Mouse (Mus musculus) cerebellum, adult 2 months (tissue): ENCODE measurements at regions not wholly inside any gene's neighbourhood (a gene's known extent, or its start where the extent isn't known, plus 50 kb on each side); places are given as distances from the start of the nearest gene placed in this dataset.

Source experiments
- DNase-seq, 2 experiments: peaks; one replicate each; pipeline ENCODE4 v3.0.0; 2021
- H3K27ac ChIP-seq: fragments of 200-500 bp; 2 replicates; pipeline ENCODE4 v1.5.1; 2012; ENCODE audit warnings: low read length, control low read depth, inconsistent platforms; ENCODE audit not compliant: insufficient read depth
- H3K27me3 ChIP-seq: fragments of 200-500 bp; 2 replicates; pipeline ENCODE4 v1.6.1; 2012; ENCODE audit warnings: inconsistent platforms, mild to moderate bottlenecking, low read length, moderate library complexity; ENCODE audit not compliant: control insufficient read depth, insufficient read depth
- H3K4me1 ChIP-seq: fragments of 200-500 bp; 2 replicates; pipeline ENCODE4 v1.6.1; 2011; ENCODE audit warnings: low read length; ENCODE audit not compliant: control insufficient read depth, insufficient read depth
- H3K4me3 ChIP-seq: fragments of 200-500 bp; replicated peaks from 2 replicates; pipeline ENCODE3; 2011; ENCODE audit warnings: mild to moderate bottlenecking, low read depth, low read length, control low read depth; ENCODE audit not compliant: insufficient read depth
- CTCF ChIP-seq: fragments of 200-500 bp; IDR thresholded peaks from 2 replicates; pipeline ENCODE4 v1.5.1; 2011; ENCODE audit warnings: low read depth, mild to moderate bottlenecking, control low read depth, low read length, moderate library complexity, borderline replicate concordance; ENCODE audit not compliant: insufficient read depth
- POLR2A ChIP-seq: fragments of 200-500 bp; IDR thresholded peaks from 2 replicates; pipeline ENCODE4 v1.6.1; 2011; ENCODE audit warnings: low read length, control low read depth, borderline replicate concordance; ENCODE audit not compliant: insufficient read depth
- WGBS: fragments of 180-500 bp; shearing (Covaris S2); methylation state at CpG from one replicate; pipeline ENCODE4 v1.1.7; 2018; 5-methylcytosine and 5-hydroxymethylcytosine counted together

- TF ChIP-seq POLR2A (no peak), CTCF (no peak)
- peak overlapping the region; percentile 100; the same call in 1 of the 2 replicates for H3K27ac ChIP-seq
- peaks cover 20% of the 10 kb centered on the region for H3K4me1 ChIP-seq
- WGBS = 2% methylated on average over 3 of the region's 3 CpGs
- H3K27me3 ChIP-seq = no peaks in the 10 kb centered on the region
- DNase-seq = no peak
- peak overlapping the region; percentile 58 for H3K4me3 ChIP-seq
Observed at GRCm38 (mm10) chr15:85672376-85672775, 62.4 kb upstream of the Ppara start.

DNA sequence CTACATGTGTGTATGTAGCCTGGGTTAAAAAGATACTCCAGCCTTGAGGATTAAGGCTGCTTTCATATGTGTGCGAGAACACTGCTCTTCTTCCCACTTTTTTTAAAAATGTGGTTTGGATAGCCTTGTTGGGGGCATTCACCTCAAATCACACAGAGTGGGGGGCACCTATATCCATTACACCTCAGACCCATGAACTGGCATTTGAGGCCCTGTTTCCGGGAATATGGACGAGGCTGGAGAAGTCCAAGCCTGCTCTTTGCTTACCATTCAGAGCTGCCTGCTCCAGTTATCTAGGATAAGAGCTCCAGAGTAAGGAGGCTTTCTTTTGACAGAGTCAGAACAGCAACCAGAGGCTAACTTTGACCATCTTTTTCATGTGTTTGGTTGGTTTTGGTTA lies 61.9 kb upstream of the Ppara start:
- 2% methylated on average over 3 of the region's 3 CpGs for WGBS

GRCm38 (mm10) chr15:85673506-85673905 lies 61.3 kb upstream of the Ppara start:
- peak overlapping the region; percentile 69 for H3K27ac ChIP-seq
- peaks cover 30% of the 10 kb centered on the region for H3K4me1 ChIP-seq
- no peaks in the 10 kb centered on the region for H3K27me3 ChIP-seq
- DNase-seq = peak in 1 of 2 experiments; percentile 63
- no peak for TF ChIP-seq POLR2A
- TF ChIP-seq CTCF = no peak
- under 1% methylated on average over 9 of the region's 9 CpGs for WGBS
- peak overlapping the region; percentile 56 for H3K4me3 ChIP-seq

More for the DNA sequence above, 61.9 kb upstream of the Ppara start:
- Histone ChIP-seq H3K4me3 (peak overlapping the region; percentile 58), H3K27me3 (no peaks in the 10 kb centered on the region), H3K4me1 (peaks cover 25% of the 10 kb centered on the region), H3K27ac (peak overlapping the region; percentile 67; the same call in 1 of the 2 replicates)
- DNase-seq = peak in 1 of 2 experiments; percentile 56
- TF ChIP-seq POLR2A (no peak), CTCF (no peak)

DNA sequence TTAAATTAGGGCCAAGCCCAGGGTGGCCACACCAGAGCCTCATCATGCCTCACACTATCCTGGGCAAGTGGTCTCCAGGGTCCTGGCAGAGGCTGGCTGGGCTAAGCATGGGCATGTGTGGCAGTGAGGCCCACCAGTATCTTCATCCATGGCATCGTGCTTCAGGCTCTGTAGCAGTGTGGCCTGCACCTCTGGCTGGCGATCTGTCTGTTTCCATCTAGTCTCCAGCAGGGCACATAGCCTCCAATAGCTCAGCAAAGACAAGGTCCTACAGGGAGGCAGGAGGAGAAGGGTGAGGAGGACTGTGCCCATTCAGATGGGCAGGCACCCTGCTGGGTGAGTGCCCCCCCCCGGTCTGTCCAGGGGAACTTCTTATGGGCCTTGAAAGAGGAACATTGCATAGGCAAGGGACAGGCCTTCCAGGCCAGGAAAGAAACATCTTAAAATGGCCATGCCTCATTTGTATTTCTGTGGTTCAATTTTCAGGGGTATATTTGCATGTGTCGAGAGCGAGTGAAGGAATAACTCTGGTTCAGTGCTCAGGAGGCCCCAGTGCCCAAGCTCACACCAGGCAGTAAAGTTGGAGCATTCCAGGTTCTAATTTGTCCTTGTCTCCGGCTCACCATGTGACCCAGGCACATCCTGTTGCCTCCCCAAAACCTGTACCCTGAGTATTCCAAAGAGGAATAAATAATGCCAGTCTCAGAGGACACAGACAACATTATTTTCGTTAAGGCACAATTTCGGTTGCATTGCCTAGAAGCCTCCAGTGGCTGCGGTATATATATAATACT lies 60.4 kb upstream of the Ppara start:
- H3K4me3 ChIP-seq = peak overlapping the region; percentile 56
- H3K27me3 ChIP-seq = no peaks in the 10 kb centered on the region
- 3% methylated on average over 9 of the region's 9 CpGs for WGBS
- peak overlapping the region; percentile 69 for H3K27ac ChIP-seq
- peak; percentile 59 to 64 for DNase-seq
- no peak for TF ChIP-seq CTCF
- TF ChIP-seq POLR2A = peak; percentile 18; the same call in 1 of the 2 replicates
- H3K4me1 ChIP-seq = peaks cover 28% of the 10 kb centered on the region; the same call in 1 of the 2 replicates

DNA sequence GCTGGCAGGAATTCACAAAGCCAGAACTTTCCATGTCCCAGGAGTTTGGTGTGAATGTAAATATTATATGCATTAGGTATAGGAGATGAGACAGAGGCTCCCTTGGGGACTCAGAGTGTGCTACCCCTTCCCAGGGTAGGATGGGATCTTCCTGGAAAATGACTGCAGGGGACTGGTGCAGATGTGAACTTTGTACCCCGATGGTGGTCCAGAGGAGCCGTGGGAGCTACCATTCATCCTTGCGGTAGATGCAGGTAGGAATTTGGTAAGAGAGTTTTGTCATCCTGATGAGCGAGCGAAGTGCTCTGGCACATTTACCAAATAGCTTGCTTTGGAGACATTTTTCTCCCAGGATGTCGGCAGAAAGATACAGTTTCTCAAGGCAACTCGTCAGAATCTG lies 59.7 kb upstream of the Ppara start:
- Histone ChIP-seq H3K4me3 (peak overlapping the region; percentile 20), H3K27ac (peak overlapping the region; percentile 27; the same call in 1 of the 2 replicates), H3K27me3 (no peaks in the 10 kb centered on the region), H3K4me1 (peaks cover 28% of the 10 kb centered on the region; the same call in 1 of the 2 replicates)
- DNase-seq = no peak
- 5% methylated on average over 7 of the region's 7 CpGs for WGBS
- TF ChIP-seq POLR2A (no peak), CTCF (no peak)

DNA sequence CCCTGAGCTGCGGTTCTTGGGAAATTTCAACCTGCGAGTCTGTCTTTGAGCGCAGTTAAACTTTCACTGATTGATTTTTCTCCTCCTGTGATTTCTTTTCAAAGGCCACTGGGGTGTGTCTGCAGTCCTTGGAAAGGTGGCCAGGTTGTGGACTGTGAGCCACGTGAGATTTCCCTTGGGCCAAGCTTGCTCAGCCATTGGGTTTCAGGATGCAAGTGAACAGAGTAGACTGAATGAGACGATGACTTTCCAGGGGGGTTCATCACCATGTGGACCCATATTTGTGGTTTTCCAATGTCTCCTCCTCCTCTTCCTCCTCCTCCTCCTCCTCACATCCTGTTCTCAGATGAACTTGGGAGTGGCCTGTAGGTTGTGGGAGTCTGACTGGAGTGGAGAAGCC lies 59.0 kb upstream of the Ppara start:
- H3K4me3 ChIP-seq = peak overlapping the region; percentile 32
- peaks cover 28% of the 10 kb centered on the region; the same call in 1 of the 2 replicates for H3K4me1 ChIP-seq
- TF ChIP-seq POLR2A (no peak), CTCF (no peak)
- peak overlapping the region; percentile 44 for H3K27ac ChIP-seq
- no peaks in the 10 kb centered on the region for H3K27me3 ChIP-seq
- 6% methylated on average over 5 of the region's 5 CpGs for WGBS
- peak in 1 of 2 experiments; percentile 60 for DNase-seq

- WGBS = 1% methylated on average over 3 of the region's 3 CpGs
- Histone ChIP-seq H3K27me3 (no peaks in the 10 kb centered on the region), H3K27ac (peak overlapping the region; percentile 44; the same call in 1 of the 2 replicates), H3K4me3 (peak overlapping the region; percentile 25), H3K4me1 (peaks cover 28% of the 10 kb centered on the region; the same call in 1 of the 2 replicates)
- DNase-seq = peak in 1 of 2 experiments; percentile 58
- TF ChIP-seq POLR2A (no peak), CTCF (no peak)
Observed at GRCm38 (mm10) chr15:85676156-85676555, 58.6 kb upstream of the Ppara start.

GRCm38 (mm10) chr15:85676871-85677270 lies 57.9 kb upstream of the Ppara start:
- Histone ChIP-seq H3K4me3 (peak overlapping the region; percentile 18), H3K4me1 (peaks cover 29% of the 10 kb centered on the region; the same call in 1 of the 2 replicates), H3K27ac (peak overlapping the region; percentile 32; the same call in 1 of the 2 replicates), H3K27me3 (no peaks in the 10 kb centered on the region)
- TF ChIP-seq POLR2A (no peak), CTCF (no peak)
- no peak for DNase-seq
- WGBS = 11% methylated on average over 10 of the region's 10 CpGs
